Mouse (Mus musculus) bone marrow, adult 2 months (tissue): Measurements from ENCODE around the gene Tgfa.

Experiments used
- CTCF ChIP-seq: fragments of 200-500 bp; IDR thresholded peaks from 2 replicates; pipeline ENCODE4 v1.5.1; 2011; ENCODE audit warnings: low read length, control low read depth; ENCODE audit not compliant: control insufficient read depth, insufficient read depth
- POLR2A ChIP-seq: fragments of 200-500 bp; IDR thresholded peaks from 2 replicates; pipeline ENCODE4 v1.6.1; 2011; ENCODE audit warnings: low read depth, mild to moderate bottlenecking, control low read depth, low read length, borderline replicate concordance; ENCODE audit not compliant: control insufficient read depth

DNA sequence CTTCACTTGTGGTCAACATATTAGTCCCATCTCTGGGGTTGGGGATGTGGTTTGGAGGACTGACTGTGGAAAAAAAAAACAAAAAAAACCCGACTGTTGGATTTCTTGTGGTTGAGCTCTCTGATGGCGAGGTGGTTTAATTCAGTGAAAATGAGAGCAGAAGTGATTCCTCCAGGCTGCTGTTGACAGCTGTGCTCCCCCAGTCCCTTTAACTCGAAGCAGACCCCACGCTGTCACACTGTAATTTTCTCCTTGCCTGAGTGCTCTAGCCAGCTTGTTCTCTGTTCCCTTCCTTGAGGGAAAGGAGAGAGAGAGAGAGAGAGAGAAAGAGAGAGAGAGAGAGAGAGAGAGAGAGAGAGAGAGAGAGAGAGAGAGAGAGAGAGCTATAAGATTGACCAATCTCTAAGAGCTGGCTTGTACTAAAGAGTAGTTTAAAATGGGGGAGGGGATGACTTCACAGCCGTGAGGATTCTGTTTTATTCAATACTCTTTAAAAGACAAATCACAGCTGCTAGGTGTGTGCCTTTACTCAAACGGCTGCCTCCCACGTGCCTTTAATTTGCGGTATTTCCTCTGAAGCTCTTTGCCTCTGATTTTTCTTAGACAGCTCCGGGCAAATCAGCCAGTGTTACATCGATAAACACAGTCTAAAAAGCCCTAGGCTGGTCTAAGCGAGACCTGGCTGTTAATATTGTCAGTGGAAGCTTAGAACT, 2.3 kb downstream of the Tgfa start:
- TF ChIP-seq CTCF: no peak
- TF ChIP-seq POLR2A: no peak
